Mouse (Mus musculus) embryonic fibroblast, embryonic 13.5 days (primary cell): ENCODE data around the gene Ptprn2. TPM values are rescaled to one million over a fixed set of nuclear protein-coding genes. Genes with fewer than 3 reads are reported as not detected.

ENCODE experiments used
- H3K27ac ChIP-seq: 2 replicates; pipeline ENCODE4 v1.5.1; 2012; ENCODE audit warnings: low read length, control low read depth, inconsistent platforms; ENCODE audit not compliant: insufficient read depth
- H3K4me1 ChIP-seq: 2 replicates; pipeline ENCODE4 v1.6.1; 2011; ENCODE audit warnings: low read length; ENCODE audit not compliant: control insufficient read depth, insufficient read depth
- H3K4me3 ChIP-seq: 2 replicates; pipeline ENCODE4 v1.5.1; 2011; ENCODE audit warnings: mild to moderate bottlenecking, control low read depth, low read length; ENCODE audit not compliant: insufficient read depth
- CTCF ChIP-seq: IDR thresholded peaks from 2 replicates; pipeline ENCODE4 v1.5.1; 2011; ENCODE audit warnings: mild to moderate bottlenecking, control low read depth, low read length, moderate library complexity, borderline replicate concordance; ENCODE audit not compliant: insufficient read depth
- POLR2A ChIP-seq: IDR thresholded peaks from 2 replicates; pipeline ENCODE4 v1.6.1; 2011; ENCODE audit warnings: low read depth, mild to moderate bottlenecking, control low read depth, low read length, moderate library complexity
- polyA plus RNA-seq: library from polyadenylated mRNA; stranded (reverse); fragments of >200 nt; gene quantifications from 2 replicates; pipeline ENCODE4 v1.2.4, GENCODE M21; 2011; ENCODE audit warnings: low read depth; ENCODE audit not compliant: missing spikeins, insufficient read length

Ptprn2 gene
- polyA plus RNA-seq, 1 experiment: 0.26 TPM

DNA sequence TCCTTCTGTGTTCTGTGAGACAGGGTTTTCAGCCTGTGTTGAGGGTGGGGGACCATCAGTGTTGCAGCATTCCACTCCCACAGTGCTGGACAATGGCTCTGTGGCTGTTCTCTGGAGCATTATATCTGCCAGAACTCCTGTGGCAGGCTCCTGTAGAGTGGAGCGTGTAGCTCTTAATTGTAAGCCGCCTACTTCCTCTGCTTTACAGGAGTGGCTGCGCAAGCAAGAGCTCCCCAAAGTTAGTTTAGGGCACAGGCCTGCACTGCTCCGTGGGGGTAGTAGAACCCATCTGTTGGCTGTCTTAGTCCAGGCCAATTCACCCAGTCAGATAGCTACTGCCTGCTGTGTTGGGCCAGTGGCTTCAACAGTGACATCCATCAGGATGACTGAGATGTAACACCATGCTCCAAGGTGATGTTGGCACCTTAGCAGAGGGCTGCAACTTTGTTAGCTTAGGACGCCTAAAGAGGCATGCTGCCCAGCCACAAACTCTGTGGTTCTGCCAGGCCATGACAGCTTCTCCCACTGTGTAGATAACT, 651.0 kb downstream of the Ptprn2 start:
- no peaks in the 10 kb centered on the region for H3K4me1 ChIP-seq
- TF ChIP-seq CTCF (no peak), POLR2A (no peak)
- no peak overlapping the region for H3K27ac ChIP-seq
- H3K4me3 ChIP-seq: no peak overlapping the region

DNA sequence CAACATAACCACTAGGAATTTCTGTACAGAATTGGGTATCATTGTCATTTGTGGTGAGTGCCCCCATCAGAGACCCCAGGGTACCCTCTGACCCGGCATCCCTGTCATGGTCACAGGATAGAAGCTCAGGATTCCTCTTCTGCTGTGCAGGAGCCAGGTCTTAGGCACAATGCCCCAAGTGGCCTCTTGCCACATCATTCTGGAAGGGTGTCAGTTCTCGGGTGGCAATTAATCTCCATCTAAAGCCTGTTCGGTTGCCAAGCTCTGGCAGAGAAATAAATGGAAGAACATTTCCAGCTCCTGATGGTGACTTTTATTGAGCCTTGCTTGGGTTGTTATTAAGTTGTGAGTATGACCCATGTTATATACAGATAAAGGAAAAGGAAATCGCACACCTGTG, 655.4 kb downstream of the Ptprn2 start:
- no peak overlapping the region for H3K4me3 ChIP-seq
- no peak overlapping the region for H3K27ac ChIP-seq
- H3K4me1 ChIP-seq: no peaks in the 10 kb centered on the region
- no peak for TF ChIP-seq POLR2A
- no peak for TF ChIP-seq CTCF

DNA sequence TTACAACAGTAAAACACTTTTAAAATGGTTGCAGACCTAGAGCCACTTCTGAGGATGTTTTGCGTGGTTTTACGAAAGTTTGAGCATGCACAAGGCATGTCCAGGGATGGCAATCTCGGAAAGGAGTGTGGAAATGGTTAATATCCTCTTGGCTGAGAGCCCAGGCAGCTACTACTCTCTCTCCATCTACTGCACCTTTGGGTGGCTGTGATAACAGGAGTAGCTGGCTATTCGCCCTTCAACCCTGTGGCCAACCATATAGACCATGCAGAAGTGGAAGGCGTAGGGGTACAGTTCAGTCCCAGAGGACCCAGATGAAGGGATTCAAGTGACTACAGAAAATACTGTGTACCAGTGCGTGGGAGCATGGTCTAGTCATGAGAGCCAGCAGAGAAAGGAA, 655.9 kb downstream of the Ptprn2 start:
- TF ChIP-seq CTCF (no peak), POLR2A (no peak)
- Histone ChIP-seq H3K4me1 (no peaks in the 10 kb centered on the region), H3K4me3 (no peak overlapping the region), H3K27ac (no peak overlapping the region)

DNA sequence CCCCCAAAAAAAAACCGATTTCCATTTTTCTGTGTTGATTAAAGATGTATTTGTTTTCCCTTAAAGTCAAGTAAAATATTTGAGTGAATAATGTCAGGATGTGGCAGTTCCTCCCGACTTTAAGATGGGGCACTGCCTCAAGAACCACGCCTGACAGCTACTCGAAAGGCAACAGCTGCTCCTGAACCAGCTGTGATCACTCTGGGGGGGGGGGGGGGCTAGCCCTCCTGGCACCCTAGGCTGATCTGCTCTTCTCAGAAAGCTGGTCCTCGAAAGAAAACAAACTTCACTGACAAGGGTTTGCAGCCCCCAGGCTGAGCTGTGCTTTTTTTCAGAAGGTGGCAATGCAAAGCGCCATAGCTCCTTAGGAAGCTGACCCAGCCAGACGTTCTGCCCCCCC, 663.7 kb downstream of the Ptprn2 start:
- no peak overlapping the region for H3K4me3 ChIP-seq
- no peak for TF ChIP-seq CTCF
- H3K27ac ChIP-seq: no peak overlapping the region
- no peaks in the 10 kb centered on the region for H3K4me1 ChIP-seq

DNA sequence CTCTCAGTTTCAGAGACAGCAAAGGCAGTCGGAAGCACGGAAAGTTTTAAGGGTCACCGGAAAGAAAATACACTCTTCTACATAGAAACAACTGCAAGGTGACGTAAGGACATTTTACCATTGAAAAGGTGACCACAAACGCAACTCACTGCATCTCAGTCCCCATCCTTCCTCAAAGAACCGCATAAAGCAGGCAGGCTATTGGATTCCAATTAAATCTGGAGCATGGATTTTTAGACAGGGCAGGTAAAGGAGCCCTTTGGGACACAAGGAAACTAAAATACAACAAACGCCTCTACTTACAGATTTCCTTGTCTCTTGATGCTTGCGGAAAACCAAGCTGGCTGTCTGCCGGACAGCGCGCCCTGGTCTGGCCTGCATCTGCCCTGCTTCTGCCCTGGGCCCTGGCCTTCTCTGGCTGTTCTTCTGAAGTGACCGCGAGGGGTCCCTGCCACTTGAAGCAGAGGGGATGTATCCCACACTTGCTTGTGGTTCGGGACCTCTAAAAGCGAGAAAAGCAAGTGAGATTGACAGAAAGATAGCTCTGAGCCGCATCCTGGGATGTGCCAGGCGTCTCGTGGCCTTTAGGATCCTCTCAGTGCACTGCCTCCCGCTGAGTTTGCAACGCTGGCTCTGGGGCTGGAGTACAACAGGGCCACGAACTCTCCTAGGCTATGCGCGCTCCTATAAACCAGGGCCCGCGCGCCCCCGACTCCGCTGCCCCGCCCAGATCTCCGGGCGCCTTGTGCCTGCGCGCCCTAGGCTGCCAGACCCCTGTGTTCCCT, 665.3 kb downstream of the Ptprn2 start:
- TF ChIP-seq POLR2A (no peak), CTCF (no peak)

DNA sequence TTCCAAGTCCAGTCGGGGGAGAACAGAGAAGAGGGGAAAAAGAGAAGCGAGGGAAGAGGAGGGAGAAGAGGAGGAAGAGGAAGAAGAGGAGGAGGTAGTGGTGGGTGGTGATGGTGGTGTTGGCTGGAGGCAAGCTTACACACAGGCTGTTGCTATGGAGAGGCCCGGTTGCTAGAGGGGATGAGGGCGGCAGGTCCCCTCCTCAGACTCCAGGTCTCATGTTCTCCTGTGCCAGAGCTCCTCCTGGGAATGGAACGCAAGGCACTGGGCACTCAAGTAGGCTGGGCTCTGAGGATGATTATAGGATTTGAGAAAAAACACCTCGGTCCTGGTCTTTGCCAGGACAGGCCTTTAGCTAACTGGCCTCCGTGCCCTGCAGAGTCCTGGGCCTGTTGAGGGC, 666.1 kb downstream of the Ptprn2 start:
- 0 out of 2 replicates have a peak, but pooled peaks cover 3% of the 10 kb centered on the region for H3K4me1 ChIP-seq
- H3K4me3 ChIP-seq: no peak overlapping the region
- no peak for TF ChIP-seq POLR2A
- TF ChIP-seq CTCF: no peak
- no peak overlapping the region for H3K27ac ChIP-seq

More for the DNA sequence above, 665.3 kb downstream of the Ptprn2 start:
- no peak overlapping the region for H3K27ac ChIP-seq
- no peak overlapping the region for H3K4me3 ChIP-seq
- 0 out of 2 replicates have a peak, but pooled peaks cover 3% of the 10 kb centered on the region for H3K4me1 ChIP-seq

DNA sequence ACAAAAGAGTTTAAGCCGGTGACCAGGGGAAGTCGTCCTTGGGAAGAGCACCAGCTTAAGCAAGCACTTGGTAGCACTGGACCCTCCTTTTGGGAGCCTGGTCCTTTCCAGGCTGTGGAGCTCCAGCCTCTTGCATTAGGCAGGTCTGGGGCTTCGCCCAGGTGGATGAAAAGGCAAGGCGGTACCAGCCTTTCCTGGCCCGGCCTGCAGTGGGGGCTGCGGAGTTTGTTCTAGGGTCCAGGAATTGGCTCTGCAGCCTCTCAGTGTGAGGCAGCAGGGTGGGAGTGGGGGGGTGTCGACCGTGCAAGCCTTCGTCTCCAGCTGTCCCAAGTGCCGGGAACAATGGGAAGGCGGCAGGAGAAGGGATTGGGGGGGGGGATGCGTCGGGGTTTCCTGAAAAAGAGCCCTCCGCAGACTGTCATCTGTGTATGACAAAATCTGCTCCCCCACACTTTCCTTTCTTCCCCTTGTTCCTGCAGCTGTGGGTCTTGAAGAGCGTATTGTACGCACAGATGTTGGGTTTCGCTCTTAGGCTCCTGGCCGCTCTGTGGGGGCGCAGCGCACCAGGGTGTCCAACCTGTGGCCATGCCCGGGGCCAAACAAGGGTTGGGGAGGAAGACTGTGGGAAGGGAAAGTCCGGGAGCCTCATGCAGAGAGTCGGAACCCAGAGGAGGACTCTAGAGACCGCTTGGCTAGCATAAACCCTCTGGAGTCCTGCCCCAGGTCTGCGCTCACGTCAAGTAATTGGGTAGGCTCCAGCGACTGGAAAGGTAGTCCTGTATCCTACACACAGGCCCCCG, 667.0 kb downstream of the Ptprn2 start:
- 0 out of 2 replicates have a peak, but pooled peaks cover 3% of the 10 kb centered on the region for H3K4me1 ChIP-seq
- H3K4me3 ChIP-seq: no peak overlapping the region
- TF ChIP-seq CTCF (no peak), POLR2A (no peak)
- no peak overlapping the region for H3K27ac ChIP-seq

DNA sequence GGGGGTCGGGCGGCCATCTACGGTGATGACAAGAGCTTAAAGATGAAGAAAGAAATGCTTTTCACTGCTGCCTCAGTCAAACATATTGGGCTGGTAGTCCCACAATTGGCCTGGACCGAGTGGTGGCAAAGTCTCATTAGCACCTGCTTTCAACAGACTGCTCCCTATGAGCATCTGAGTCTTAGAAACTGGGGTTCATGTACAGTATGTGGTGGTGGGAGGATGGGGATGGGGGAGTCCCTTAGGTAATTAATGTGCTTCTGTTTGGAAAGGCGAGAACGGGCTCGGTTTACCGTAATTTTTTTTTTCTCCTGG, 667.6 kb downstream of the Ptprn2 start:
- H3K27ac ChIP-seq: no peak overlapping the region
- peak overlapping the region; percentile 47 for H3K4me3 ChIP-seq
- TF ChIP-seq POLR2A (no peak), CTCF (no peak)
- 0 out of 2 replicates have a peak, but pooled peaks cover 3% of the 10 kb centered on the region for H3K4me1 ChIP-seq

DNA sequence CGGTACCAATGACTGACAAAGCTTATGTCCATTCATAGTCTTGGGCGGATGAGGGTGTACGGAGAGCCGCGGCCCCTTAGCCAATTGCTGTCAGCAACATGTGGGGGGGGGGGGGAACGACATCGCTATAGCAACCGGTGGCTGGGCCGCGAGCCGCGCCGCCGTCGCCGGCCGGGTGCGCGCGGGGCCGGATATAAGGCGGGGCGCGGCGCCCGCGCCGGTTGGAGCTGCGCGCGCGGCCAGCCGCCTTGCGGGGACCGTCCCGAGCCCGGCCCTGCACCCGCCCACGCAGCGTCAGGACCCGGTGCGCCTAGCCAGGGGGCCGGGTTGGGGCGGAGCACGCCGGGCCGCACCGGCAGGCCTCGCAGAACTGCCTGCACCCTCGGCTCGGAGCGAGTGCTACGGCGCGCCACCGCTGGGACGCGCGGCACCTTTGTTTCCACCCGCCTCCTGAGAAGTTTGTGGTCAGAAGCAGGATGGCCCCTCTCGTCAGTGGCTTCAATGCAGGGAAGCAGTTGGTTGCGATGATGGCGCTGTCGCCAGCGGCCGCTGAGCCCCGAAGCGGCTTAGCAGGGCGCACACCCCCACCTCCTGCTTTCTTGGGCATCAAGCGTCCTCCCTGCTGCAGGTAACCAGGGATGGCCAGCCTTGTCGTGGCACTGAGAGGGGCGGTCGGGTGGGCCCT, 668.3 kb downstream of the Ptprn2 start:
- no peak for TF ChIP-seq CTCF
- no peak for TF ChIP-seq POLR2A
- H3K4me1 ChIP-seq: 0 out of 2 replicates have a peak, but pooled peaks cover 3% of the 10 kb centered on the region
- H3K4me3 ChIP-seq: peak overlapping the region; percentile 54
- H3K27ac ChIP-seq: no peak overlapping the region
